29 mouse cellular contexts compared by ENCODE assay signal in the genomic region with DNA sequence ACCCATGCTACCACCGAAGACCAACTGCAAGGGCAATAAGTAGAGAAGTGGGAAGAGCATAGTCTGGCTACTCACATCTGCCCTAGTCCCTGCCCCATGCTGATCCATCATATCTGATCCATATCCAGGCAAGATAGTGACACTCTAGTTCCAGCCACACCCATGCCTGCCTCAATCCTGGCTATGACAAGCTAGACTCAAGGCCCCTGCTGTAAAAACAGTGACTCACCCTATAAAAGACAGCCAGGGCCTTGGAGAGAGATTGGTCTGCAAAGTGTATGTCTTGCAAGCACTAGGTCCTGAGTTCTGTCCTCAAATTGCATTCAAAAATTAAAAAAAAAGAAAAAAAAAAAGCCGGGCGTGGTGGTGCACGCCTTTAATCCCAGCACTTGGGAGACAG. TPM values are rescaled to one million over a fixed set of nuclear protein-coding genes. Genes with fewer than 3 reads are reported as not detected.
DNase-seq lines count a peak whose midpoint lies in the region; ATAC-seq and TF ChIP-seq lines count a peak whose summit lies in the region.
"Had no signal": no experiment of that assay in that cellular context is flagged by ENCODE, and none has a peak within 500 bp of the region (broad histone marks: within the 10 kb centered on the region; RNA-seq: fewer than 3 reads in every experiment).

No protein-coding gene starts in this region.

- no peak for TF ChIP-seq EP300 in stomach, postnatal 0 days (optimal IDR thresholded peaks at IDR 0.05)

- H3K9ac ChIP-seq in intestine, postnatal 0 days (ENCODE audit: low read depth, low read length), result no peak overlapping the region
- H3K9ac ChIP-seq in stomach, postnatal 0 days (ENCODE audit: low read length), result no peak overlapping the region
- H3K9ac ChIP-seq: embryonic facial prominence, embryonic 15.5 days; heart, embryonic 13.5 days; hindbrain, embryonic 12.5 days had no signal

- H3K4me1 ChIP-seq in intestine, postnatal 0 days (replicated peaks; ENCODE audit: control insufficient read depth, insufficient read depth, low read length), result no peaks in the 10 kb centered on the region
- no peaks in the 10 kb centered on the region for H3K4me1 ChIP-seq in stomach, postnatal 0 days (replicated peaks; ENCODE audit: control insufficient read depth, insufficient read depth)

- no peaks in the 10 kb centered on the region for H3K9me3 ChIP-seq in intestine, postnatal 0 days (ENCODE audit: control insufficient read depth)
- no peaks in the 10 kb centered on the region for H3K9me3 ChIP-seq in stomach, postnatal 0 days (ENCODE audit: control insufficient read depth, low read length)
- H3K9me3 ChIP-seq: embryonic facial prominence, embryonic 15.5 days; forebrain, embryonic 10.5 days; heart, embryonic 13.5 days; hindbrain, embryonic 12.5 days had no signal

- WGBS in intestine, postnatal 0 days, result 61% methylated on average over 4 of the region's 4 CpGs
- 79% methylated on average over 4 of the region's 4 CpGs for WGBS in stomach, postnatal 0 days

- ATAC-seq in intestine, postnatal 0 days, result peak; percentile 10; the same call in 1 of the 2 replicates
- ATAC-seq in stomach, postnatal 0 days (ENCODE audit: low FRiP score, low TSS enrichment), result no peak
- ATAC-seq: activated CD4-positive, CD25-positive, alpha-beta regulatory T cell, adult 4 months; CD4-positive, CD25-positive, alpha-beta regulatory T cell, adult 4 months; forebrain, embryonic 14.5 days; hindbrain, postnatal 0 days; Patski had no signal

- peaks cover 30% of the 10 kb centered on the region for H3K27me3 ChIP-seq in intestine, postnatal 0 days (replicated peaks; ENCODE audit: control insufficient read depth, insufficient read depth, low read length)
- H3K27me3 ChIP-seq in stomach, postnatal 0 days (ENCODE audit: control insufficient read depth, insufficient read depth, low read length), result 0 out of 2 replicates have a peak, but pooled peaks cover 2% of the 10 kb centered on the region

- TF ChIP-seq CTCF in intestine, postnatal 0 days (IDR thresholded peaks at IDR 0.05; ENCODE audit: low read depth), result no peak
- no peak for TF ChIP-seq CTCF in stomach, postnatal 0 days (IDR thresholded peaks at IDR 0.05; ENCODE audit: low read depth)

- H3K4me3 ChIP-seq in intestine, postnatal 0 days (ENCODE audit: low read depth, low read length), result no peak overlapping the region
- no peak overlapping the region for H3K4me3 ChIP-seq in stomach, postnatal 0 days (ENCODE audit: low read depth, low read length)
- H3K4me3 ChIP-seq: embryonic facial prominence, embryonic 15.5 days; erythroblast, embryonic 14.5 days; forebrain, embryonic 10.5 days; gastrocnemius, adult 2 months; heart, embryonic 13.5 days; hindbrain, embryonic 12.5 days had no signal

- peak; percentile 81 for DNase-seq in adrenal gland, adult 2 months
- no peak for DNase-seq in adrenal gland, adult 18-20 months (ENCODE audit: low spot score in 2 of 2)
- DNase-seq in 3134 (ENCODE audit: extremely low read depth, insufficient read length, low spot score), result peak; percentile 56
- peak; percentile 57 for DNase-seq in MN1 (ENCODE audit: low spot score)
- no peak for DNase-seq in stomach, postnatal 0 days (ENCODE audit: low spot score)
- no peak for DNase-seq in Muller cell, postnatal 12 days (ENCODE audit: inconsistent ontology term)
- DNase-seq: cerebellum, adult 18-20 months; cerebellum, postnatal 10 days; embryo, embryonic 11 days; gastrocnemius, adult 2 months; gastrocnemius, postnatal 25 days; heart, postnatal 36 days; kidney, adult 8-10 months had no signal

- no peak overlapping the region for H3K27ac ChIP-seq in intestine, postnatal 0 days (ENCODE audit: low read depth, low read length)
- H3K27ac ChIP-seq in stomach, postnatal 0 days (replicated peaks), result no peak overlapping the region
- H3K27ac ChIP-seq: embryonic facial prominence, embryonic 15.5 days; forebrain, embryonic 10.5 days; gastrocnemius, adult 2 months; heart, embryonic 13.5 days; hindbrain, embryonic 12.5 days; hindbrain, postnatal 0 days had no signal

- H3K36me3 ChIP-seq in intestine, postnatal 0 days (ENCODE audit: control insufficient read depth, insufficient read depth), result no peaks in the 10 kb centered on the region
- H3K36me3 ChIP-seq in stomach, postnatal 0 days (ENCODE audit: control insufficient read depth, insufficient read depth, low read length), result no peaks in the 10 kb centered on the region
- H3K36me3 ChIP-seq: embryonic facial prominence, embryonic 15.5 days; forebrain, embryonic 10.5 days; G1E; heart, embryonic 13.5 days; hindbrain, embryonic 12.5 days had no signal

- H3K4me2 ChIP-seq in intestine, postnatal 0 days (replicated peaks; ENCODE audit: low read depth), result no peak overlapping the region
- no peak overlapping the region for H3K4me2 ChIP-seq in stomach, postnatal 0 days (replicated peaks; ENCODE audit: low read depth)
- H3K4me2 ChIP-seq: embryonic facial prominence, embryonic 15.5 days; heart, embryonic 13.5 days; hindbrain, embryonic 12.5 days had no signal

RNA-seq across cellular contexts. Expression of gene Fbxl16, which starts 2.4 kb away (rescaled TPM):
- total RNA-seq in adrenal gland, adult 2 months (2021), result 10 to 100 TPM; 26.6 to 54.4 TPM
- polyA plus RNA-seq in adrenal gland, adult 2 months (2012; rRNA removed), result 60.7 and 90.6 TPM in 2 replicates
- total RNA-seq in adrenal gland, adult 18-20 months (2021), result 10 to 100 TPM; 20.3 to 61.4 TPM
- 1.1 and 1.5 TPM in 2 replicates for polyA plus RNA-seq in intestine, postnatal 0 days (2015; fragmentation: Nextera tagmentation; extraction: Ambion mirVana)
- 1.3 and 1.9 TPM in 2 replicates for polyA plus RNA-seq in stomach, postnatal 0 days (2015; fragmentation: Nextera tagmentation; extraction: Ambion mirVana)
- total RNA-seq: granulocyte monocyte progenitor cell, adult 5-6 weeks had no signal
- polyA plus RNA-seq: CD4-positive, CD25-positive, alpha-beta regulatory T cell, adult 4 months; erythroblast, embryonic 14.5 days had no signal

RNA-seq across cellular contexts. Expression of gene Metrn, which starts 9.6 kb away (rescaled TPM):
- total RNA-seq in adrenal gland, adult 2 months (2021), result 10 to 100 TPM; 16.8 to 33.1 TPM
- polyA plus RNA-seq in adrenal gland, adult 2 months (2012; rRNA removed), result 121 and 176 TPM in 2 replicates
- 10 to 100 TPM; 23.7 to 25.7 TPM for total RNA-seq in adrenal gland, adult 18-20 months (2021)
- 21.4 and 23.5 TPM in 2 replicates for polyA plus RNA-seq in intestine, postnatal 0 days (2015; fragmentation: Nextera tagmentation; extraction: Ambion mirVana)
- polyA plus RNA-seq in stomach, postnatal 0 days (2015; fragmentation: Nextera tagmentation; extraction: Ambion mirVana), result 18.7 and 19.0 TPM in 2 replicates

RNA-seq across cellular contexts. Expression of gene AC134908.4, which starts 11.0 kb away (rescaled TPM):
- total RNA-seq in adrenal gland, adult 2 months (2021), result 1 to 10 TPM in 1 of 2 experiments, not detected in 1; 1.2 TPM
- 0.96 TPM in 1 of 2 replicates, not detected in the other for polyA plus RNA-seq in adrenal gland, adult 2 months (2012; rRNA removed)
- total RNA-seq in adrenal gland, adult 18-20 months (2021), result 1 to 10 TPM in 1 of 2 experiments, not detected in 1; 1.4 TPM
- not detected in 2 replicates for polyA plus RNA-seq in intestine, postnatal 0 days (2015; fragmentation: Nextera tagmentation; extraction: Ambion mirVana)
- polyA plus RNA-seq in stomach, postnatal 0 days (2015; fragmentation: Nextera tagmentation; extraction: Ambion mirVana), result 0.65 TPM in 1 of 2 replicates, not detected in the other
- total RNA-seq: common myeloid progenitor, adult 5-6 weeks; G1E; gastrocnemius, adult 2 months; gastrocnemius, postnatal 25 days; granulocyte monocyte progenitor cell, adult 5-6 weeks had no signal
- polyA plus RNA-seq: activated CD4-positive, CD25-positive, alpha-beta regulatory T cell, adult 4 months; CD4-positive, CD25-positive, alpha-beta regulatory T cell, adult 4 months; embryonic facial prominence, embryonic 11.5 days; embryonic facial prominence, embryonic 15.5 days; erythroblast, embryonic 14.5 days; G1E; heart, embryonic 13.5 days; intestine, embryonic 14.5 days had no signal

RNA-seq across cellular contexts. Expression of gene Fam173a, which starts 13.8 kb away (rescaled TPM):
- total RNA-seq in adrenal gland, adult 2 months (2021), result 10 to 100 TPM; 52.0 to 81.1 TPM
- polyA plus RNA-seq in adrenal gland, adult 2 months (2012; rRNA removed), result 125 and 146 TPM in 2 replicates
- 10 to 100 TPM; 78.0 to 89.1 TPM for total RNA-seq in adrenal gland, adult 18-20 months (2021)
- polyA plus RNA-seq in intestine, postnatal 0 days (2015; fragmentation: Nextera tagmentation; extraction: Ambion mirVana), result 127 and 129 TPM in 2 replicates
- 91.0 and 94.7 TPM in 2 replicates for polyA plus RNA-seq in stomach, postnatal 0 days (2015; fragmentation: Nextera tagmentation; extraction: Ambion mirVana)

RNA-seq across cellular contexts. Expression of gene Wdr24, which starts 16.9 kb away (rescaled TPM):
- 10 to 100 TPM; 19.1 to 20.8 TPM for total RNA-seq in adrenal gland, adult 2 months (2021)
- 29.5 and 38.3 TPM in 2 replicates for polyA plus RNA-seq in adrenal gland, adult 2 months (2012; rRNA removed)
- 10 to 100 TPM; 15.7 to 20.2 TPM for total RNA-seq in adrenal gland, adult 18-20 months (2021)
- 9.6 and 10.2 TPM in 2 replicates for polyA plus RNA-seq in intestine, postnatal 0 days (2015; fragmentation: Nextera tagmentation; extraction: Ambion mirVana)
- polyA plus RNA-seq in stomach, postnatal 0 days (2015; fragmentation: Nextera tagmentation; extraction: Ambion mirVana), result 10.8 and 12.5 TPM in 2 replicates

Comparison
In these comparisons a context has a peak if more than half of its experiments do, and no peak if none do; other contexts are left out.
1. DNase-seq: peak in adrenal gland, adult 2 months (single experiment), 3134 (single experiment) and MN1 (single experiment); none in adrenal gland, adult 18-20 months (0 of 2), stomach, postnatal 0 days (single experiment) and Muller cell, postnatal 12 days (single experiment).
2. RNA of gene Fbxl16, which starts 2.4 kb away (polyA plus RNA-seq): 60.7 to 90.6 TPM in adrenal gland, adult 2 months; 1.3 to 1.9 TPM in stomach, postnatal 0 days and 1.1 to 1.5 TPM in intestine, postnatal 0 days; every median in the first group is over 10 times any median in the second.